Mouse (Mus musculus): ENCODE measurements around the gene Nudt6. TPM values are rescaled to one million over a fixed set of nuclear protein-coding genes. Genes with fewer than 3 reads are reported as not detected.

Nudt6 gene
- polyA plus RNA-seq (2014; fragmentation: Nextera tagmentation; extraction: Ambion mirVana) = 2.8 and 3.5 TPM in 2 replicates

DNA sequence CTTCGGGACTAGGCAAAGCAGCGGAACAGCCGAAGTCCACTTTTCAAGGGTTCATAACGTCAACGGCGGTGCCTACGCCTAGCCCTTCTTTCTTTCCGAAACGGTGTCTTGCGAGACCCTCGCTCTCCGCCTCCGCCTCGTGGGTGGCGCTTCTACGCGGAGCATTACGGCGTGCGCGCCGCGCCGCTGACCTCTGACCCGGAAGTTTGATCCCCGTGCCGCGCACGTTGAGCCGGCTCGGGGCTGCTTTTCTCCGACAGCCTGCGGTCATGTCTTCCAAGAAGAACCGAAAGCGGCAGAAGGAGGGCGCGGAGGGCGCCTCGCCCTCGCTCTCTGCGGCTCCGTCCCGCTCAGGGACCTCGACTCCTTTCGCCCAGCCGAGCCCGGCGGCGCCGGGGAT lies at the start of gene Nudt6:
Gene Nudt6 (minus strand): TSS at position 140 of the 400 bp plus-strand sequence.
- H3K4me3 ChIP-seq (ENCODE audit: low read depth, low read length) = peak within 1 kb of the TSS; percentile 90
- peaks cover 5% of the 10 kb centered on the region for H3K4me1 ChIP-seq (ENCODE audit: control insufficient read depth, insufficient read depth, low read length)
- H3K9me3 ChIP-seq (ENCODE audit: control insufficient read depth, low read length) = no peaks in the 10 kb centered on the region
- ATAC-seq (ENCODE audit: insufficient number of reproducible peaks, low FRiP score, low TSS enrichment, low read depth) (peak; percentile 84), DNase-seq (ENCODE audit: low spot score) (peak; percentile 97)
- WGBS = under 1% methylated on average over 50 of the region's 50 CpGs
- H3K9ac ChIP-seq (ENCODE audit: low read length) = peak within 1 kb of the TSS; percentile 81
- H3K27me3 ChIP-seq (ENCODE audit: control insufficient read depth, insufficient read depth, low read length) = no peaks in the 10 kb centered on the region
- H3K4me2 ChIP-seq (ENCODE audit: low read depth, severe bottlenecking) = peak within 1 kb of the TSS; percentile 74
- peak within 1 kb of the TSS; percentile 76 for H3K27ac ChIP-seq (replicated peaks; ENCODE audit: low read depth, low read length)
- no peaks in the 10 kb centered on the region; the same call in 1 of the 2 replicates for H3K36me3 ChIP-seq (ENCODE audit: control insufficient read depth, insufficient read depth, low read length)

DNA sequence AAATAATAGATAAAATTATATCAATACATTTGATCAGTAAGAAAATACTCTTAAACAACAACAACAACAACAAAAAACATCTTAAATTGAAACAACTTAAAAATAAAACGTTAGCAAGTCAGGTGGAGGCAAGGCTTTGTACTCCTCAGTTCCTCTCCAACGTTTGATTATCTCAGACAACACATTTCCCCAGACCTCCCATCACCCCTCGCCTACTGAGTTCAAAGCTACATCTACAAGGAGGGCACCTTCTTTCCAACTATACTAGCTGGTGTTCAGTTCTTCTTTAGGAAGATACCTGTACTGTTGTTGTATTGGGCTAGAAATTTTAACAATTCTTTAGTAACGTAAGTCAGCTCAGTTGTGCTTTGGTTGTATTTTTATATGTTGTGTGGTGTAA lies 49.3 kb upstream of the Nudt6 start:
- WGBS = 85% methylated on average over 4 of the region's 4 CpGs
- Histone ChIP-seq H3K36me3 (ENCODE audit: control insufficient read depth, insufficient read depth, low read length) (no peaks in the 10 kb centered on the region), H3K27ac (replicated peaks; ENCODE audit: low read depth, low read length) (no peak overlapping the region), H3K27me3 (ENCODE audit: control insufficient read depth, insufficient read depth, low read length) (no peaks in the 10 kb centered on the region), H3K4me1 (ENCODE audit: control insufficient read depth, insufficient read depth, low read length) (no peaks in the 10 kb centered on the region), H3K4me2 (ENCODE audit: low read depth, severe bottlenecking) (no peak overlapping the region), H3K9me3 (ENCODE audit: control insufficient read depth, low read length) (no peaks in the 10 kb centered on the region), H3K4me3 (ENCODE audit: low read depth, low read length) (no peak overlapping the region), H3K9ac (ENCODE audit: low read length) (no peak overlapping the region)
- DNase-seq (ENCODE audit: low spot score) (no peak), ATAC-seq (ENCODE audit: insufficient number of reproducible peaks, low FRiP score, low TSS enrichment, low read depth) (no peak)

DNA sequence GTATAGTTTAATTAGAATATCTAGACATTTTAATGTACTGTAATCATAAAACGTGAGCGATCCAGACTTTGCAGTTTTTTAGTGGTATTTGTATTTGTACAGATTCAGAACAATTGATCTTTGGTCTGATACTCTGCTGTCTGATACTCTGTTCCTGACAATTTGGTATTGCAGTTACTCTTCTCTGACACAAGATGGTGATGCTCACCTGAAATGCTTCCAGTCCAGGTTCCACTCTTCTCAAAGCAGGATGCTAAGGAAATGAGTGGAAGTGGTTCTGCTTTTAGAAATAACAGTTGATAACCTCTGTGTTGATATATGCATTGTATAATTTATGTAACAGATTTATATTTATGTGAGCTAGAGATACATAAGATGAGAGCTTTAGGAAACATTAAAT lies 48.2 kb upstream of the Nudt6 start:
- Histone ChIP-seq H3K36me3 (ENCODE audit: control insufficient read depth, insufficient read depth, low read length) (no peaks in the 10 kb centered on the region), H3K9me3 (ENCODE audit: control insufficient read depth, low read length) (no peaks in the 10 kb centered on the region), H3K9ac (ENCODE audit: low read length) (no peak overlapping the region), H3K27ac (replicated peaks; ENCODE audit: low read depth, low read length) (no peak overlapping the region), H3K4me2 (ENCODE audit: low read depth, severe bottlenecking) (no peak overlapping the region), H3K4me1 (ENCODE audit: control insufficient read depth, insufficient read depth, low read length) (no peaks in the 10 kb centered on the region), H3K27me3 (ENCODE audit: control insufficient read depth, insufficient read depth, low read length) (no peaks in the 10 kb centered on the region), H3K4me3 (ENCODE audit: low read depth, low read length) (no peak overlapping the region)
- DNase-seq (ENCODE audit: low spot score) (no peak), ATAC-seq (ENCODE audit: insufficient number of reproducible peaks, low FRiP score, low TSS enrichment, low read depth) (no peak)
- 94% methylated on average over 2 of the region's 2 CpGs for WGBS

DNA sequence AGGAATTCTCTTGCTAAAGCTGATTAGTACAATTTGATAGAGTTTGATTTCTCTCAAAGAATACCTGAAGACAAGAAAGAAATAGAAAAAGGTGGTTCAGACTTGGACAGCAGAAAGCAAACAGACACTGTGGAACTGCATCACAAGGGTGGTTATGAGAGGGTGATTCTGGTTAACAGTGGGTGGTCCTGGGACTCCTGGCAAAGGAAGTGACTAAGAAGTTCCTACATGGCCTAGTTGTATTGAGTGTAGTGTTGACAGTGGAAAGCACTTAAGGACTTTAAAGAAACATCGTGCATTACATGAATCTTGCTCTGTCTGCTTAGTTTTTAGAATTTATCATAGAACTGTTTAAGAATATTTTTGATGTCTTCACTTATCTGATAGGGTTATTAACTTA lies 36.0 kb upstream of the Nudt6 start:
- ATAC-seq (ENCODE audit: insufficient number of reproducible peaks, low FRiP score, low TSS enrichment, low read depth) = no peak
- Histone ChIP-seq H3K4me1 (ENCODE audit: control insufficient read depth, insufficient read depth, low read length) (no peaks in the 10 kb centered on the region), H3K27me3 (ENCODE audit: control insufficient read depth, insufficient read depth, low read length) (no peaks in the 10 kb centered on the region), H3K27ac (replicated peaks; ENCODE audit: low read depth, low read length) (no peak overlapping the region), H3K4me3 (ENCODE audit: low read depth, low read length) (no peak overlapping the region), H3K4me2 (ENCODE audit: low read depth, severe bottlenecking) (no peak overlapping the region), H3K36me3 (ENCODE audit: control insufficient read depth, insufficient read depth, low read length) (no peaks in the 10 kb centered on the region), H3K9me3 (ENCODE audit: control insufficient read depth, low read length) (no peaks in the 10 kb centered on the region), H3K9ac (ENCODE audit: low read length) (no peak overlapping the region)
- 94% methylated on average over 1 of the region's 1 CpGs for WGBS
- DNase-seq (ENCODE audit: low spot score) = no peak

DNA sequence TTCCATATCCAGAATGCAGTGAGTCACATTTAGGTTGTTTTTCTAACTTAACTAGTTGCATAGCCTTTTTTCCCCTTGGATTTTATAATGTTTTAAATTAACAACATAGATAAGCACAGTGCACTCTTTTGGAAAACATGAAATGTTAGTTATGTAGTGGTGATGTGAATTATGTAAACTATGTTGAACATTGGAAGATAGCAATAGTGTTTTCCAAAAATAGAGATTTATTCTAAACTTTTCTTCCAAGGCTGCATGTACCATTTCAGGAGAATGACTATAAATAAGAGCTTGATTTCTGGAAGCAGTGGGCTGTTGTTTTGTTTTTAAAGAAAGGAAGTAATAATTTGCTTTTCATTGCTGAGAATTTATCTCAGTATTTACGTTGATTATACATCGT lies 23.4 kb upstream of the Nudt6 start:
- H3K4me1 ChIP-seq (ENCODE audit: control insufficient read depth, insufficient read depth, low read length) = no peaks in the 10 kb centered on the region
- no peak for ATAC-seq (ENCODE audit: insufficient number of reproducible peaks, low FRiP score, low TSS enrichment, low read depth)

DNA sequence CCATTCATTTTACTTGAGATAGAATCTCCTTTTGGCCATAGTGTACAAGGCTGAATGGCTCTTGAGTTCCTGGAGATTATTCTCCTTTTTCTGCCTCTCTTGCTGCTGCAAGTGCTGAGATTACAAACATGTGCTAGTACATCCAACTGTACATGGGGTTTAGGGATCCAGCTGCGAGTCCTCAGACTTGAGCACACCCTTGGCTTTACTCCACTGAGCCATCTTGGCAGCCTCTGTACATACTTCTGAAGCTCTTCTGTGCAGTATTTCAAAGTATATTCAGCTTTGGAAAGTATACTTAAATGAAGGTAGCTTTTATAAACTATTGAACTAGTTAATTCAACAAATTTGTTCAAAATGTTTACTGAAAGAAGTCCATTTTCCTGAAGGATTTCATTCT lies 19.8 kb upstream of the Nudt6 start:
- DNase-seq (ENCODE audit: low spot score) = no peak
- H3K4me3 ChIP-seq (ENCODE audit: low read depth, low read length) = no peak overlapping the region
- no peak overlapping the region for H3K4me2 ChIP-seq (ENCODE audit: low read depth, severe bottlenecking)
- no peak for ATAC-seq (ENCODE audit: insufficient number of reproducible peaks, low FRiP score, low TSS enrichment, low read depth)
- H3K36me3 ChIP-seq (ENCODE audit: control insufficient read depth, insufficient read depth, low read length) = peaks cover 4% of the 10 kb centered on the region; the same call in 1 of the 2 replicates
- H3K27me3 ChIP-seq (ENCODE audit: control insufficient read depth, insufficient read depth, low read length) = no peaks in the 10 kb centered on the region
- H3K9me3 ChIP-seq (ENCODE audit: control insufficient read depth, low read length) = no peaks in the 10 kb centered on the region
- WGBS = 89% methylated on average over 1 of the region's 1 CpGs
- no peaks in the 10 kb centered on the region for H3K4me1 ChIP-seq (ENCODE audit: control insufficient read depth, insufficient read depth, low read length)
- no peak overlapping the region for H3K27ac ChIP-seq (replicated peaks; ENCODE audit: low read depth, low read length)
- no peak overlapping the region for H3K9ac ChIP-seq (ENCODE audit: low read length)

More for the DNA sequence above, 23.4 kb upstream of the Nudt6 start:
- no peaks in the 10 kb centered on the region for H3K27me3 ChIP-seq (ENCODE audit: control insufficient read depth, insufficient read depth, low read length)
- no peaks in the 10 kb centered on the region for H3K9me3 ChIP-seq (ENCODE audit: control insufficient read depth, low read length)
- peaks cover 4% of the 10 kb centered on the region; the same call in 1 of the 2 replicates for H3K36me3 ChIP-seq (ENCODE audit: control insufficient read depth, insufficient read depth, low read length)
- H3K27ac ChIP-seq (replicated peaks; ENCODE audit: low read depth, low read length) = no peak overlapping the region
- no peak overlapping the region for H3K4me3 ChIP-seq (ENCODE audit: low read depth, low read length)
- H3K9ac ChIP-seq (ENCODE audit: low read length) = no peak overlapping the region
- no peak for DNase-seq (ENCODE audit: low spot score)
- H3K4me2 ChIP-seq (ENCODE audit: low read depth, severe bottlenecking) = no peak overlapping the region
- 86% methylated on average over 2 of the region's 2 CpGs for WGBS

DNA sequence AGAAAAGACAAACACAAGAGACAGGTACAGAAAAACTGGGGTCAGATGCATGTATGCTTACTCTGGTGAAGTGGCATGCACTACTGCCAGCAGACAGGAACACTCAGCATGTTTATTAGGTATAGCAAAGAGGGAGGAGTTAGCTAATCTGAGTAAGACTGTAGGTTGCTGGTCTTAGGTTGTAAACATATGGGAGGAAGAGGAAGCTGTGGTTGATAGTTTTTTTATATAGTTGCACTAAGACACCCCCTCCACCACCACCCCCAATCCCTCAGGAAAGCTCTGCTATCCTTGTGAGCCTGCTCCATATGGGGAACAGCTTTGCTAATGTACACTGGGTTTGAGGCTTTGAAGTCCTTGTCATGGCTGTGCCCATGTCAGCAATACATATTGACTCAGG lies 10.3 kb upstream of the Nudt6 start:
- Histone ChIP-seq H3K27me3 (ENCODE audit: control insufficient read depth, insufficient read depth, low read length) (no peaks in the 10 kb centered on the region), H3K36me3 (ENCODE audit: control insufficient read depth, insufficient read depth, low read length) (no peaks in the 10 kb centered on the region), H3K9ac (ENCODE audit: low read length) (no peak overlapping the region), H3K4me2 (ENCODE audit: low read depth, severe bottlenecking) (no peak overlapping the region), H3K4me3 (ENCODE audit: low read depth, low read length) (no peak overlapping the region), H3K4me1 (ENCODE audit: control insufficient read depth, insufficient read depth, low read length) (no peaks in the 10 kb centered on the region), H3K27ac (replicated peaks; ENCODE audit: low read depth, low read length) (no peak overlapping the region), H3K9me3 (ENCODE audit: control insufficient read depth, low read length) (no peaks in the 10 kb centered on the region)
- ATAC-seq (ENCODE audit: insufficient number of reproducible peaks, low FRiP score, low TSS enrichment, low read depth) (no peak), DNase-seq (ENCODE audit: low spot score) (no peak)

DNA sequence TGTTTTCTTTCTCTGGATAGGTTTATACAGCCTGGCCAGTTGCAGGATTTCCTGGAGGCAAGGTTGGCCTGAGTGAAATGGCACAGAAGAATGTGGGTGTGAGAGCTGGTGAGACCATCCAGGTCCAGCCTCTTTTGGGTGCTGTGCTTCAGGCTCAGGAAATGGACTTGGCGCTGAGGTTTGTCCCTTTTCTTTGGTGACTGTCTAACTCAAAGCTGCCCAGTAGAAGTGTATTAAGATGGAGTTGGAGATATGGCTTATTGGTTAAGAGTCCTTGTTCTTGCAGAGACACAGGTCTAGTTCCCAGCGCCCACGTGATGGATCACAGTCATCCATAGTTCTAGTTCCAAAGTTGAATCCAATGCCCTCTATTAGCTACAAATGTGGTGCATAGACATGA lies 6.1 kb upstream of the Nudt6 start:
- no peak for DNase-seq (ENCODE audit: low spot score)
- WGBS = 93% methylated on average over 3 of the region's 3 CpGs
- H3K4me1 ChIP-seq (ENCODE audit: control insufficient read depth, insufficient read depth, low read length) = peaks cover 4% of the 10 kb centered on the region
- H3K27ac ChIP-seq (replicated peaks; ENCODE audit: low read depth, low read length) = no peak overlapping the region
- H3K9me3 ChIP-seq (ENCODE audit: control insufficient read depth, low read length) = no peaks in the 10 kb centered on the region
- no peak for ATAC-seq (ENCODE audit: insufficient number of reproducible peaks, low FRiP score, low TSS enrichment, low read depth)
- no peak overlapping the region for H3K4me3 ChIP-seq (ENCODE audit: low read depth, low read length)
- no peak overlapping the region for H3K9ac ChIP-seq (ENCODE audit: low read length)
- no peaks in the 10 kb centered on the region; the same call in 1 of the 2 replicates for H3K36me3 ChIP-seq (ENCODE audit: control insufficient read depth, insufficient read depth, low read length)
- H3K4me2 ChIP-seq (ENCODE audit: low read depth, severe bottlenecking) = no peak overlapping the region
- no peaks in the 10 kb centered on the region for H3K27me3 ChIP-seq (ENCODE audit: control insufficient read depth, insufficient read depth, low read length)

DNA sequence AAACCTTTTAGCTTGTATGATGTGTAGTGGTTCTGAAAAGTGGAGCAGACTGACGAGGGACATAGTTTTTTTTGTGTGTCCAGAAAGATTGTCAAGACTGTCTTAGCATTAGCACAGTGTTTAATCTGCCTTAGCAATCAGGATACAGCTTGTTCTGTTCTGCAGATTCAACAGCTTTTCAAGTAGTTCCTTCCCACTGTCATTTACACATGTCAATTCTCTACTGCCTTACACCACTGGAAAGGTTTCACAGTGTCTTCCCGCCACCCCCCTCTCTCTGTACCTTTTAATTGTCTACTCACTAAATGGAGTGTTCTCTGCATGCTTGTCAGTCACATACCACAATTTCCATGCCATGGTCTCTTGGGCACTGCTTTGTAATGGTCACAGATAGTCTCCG lies 1.2 kb upstream of the Nudt6 start:
- peak overlapping the region; percentile 81 for H3K9ac ChIP-seq (ENCODE audit: low read length)
- peak overlapping the region; percentile 90 for H3K4me3 ChIP-seq (ENCODE audit: low read depth, low read length)
- peaks cover 5% of the 10 kb centered on the region for H3K4me1 ChIP-seq (ENCODE audit: control insufficient read depth, insufficient read depth, low read length)
- no peak overlapping the region for H3K27ac ChIP-seq (replicated peaks; ENCODE audit: low read depth, low read length)
- H3K4me2 ChIP-seq (ENCODE audit: low read depth, severe bottlenecking) = peak overlapping the region; percentile 74
- H3K9me3 ChIP-seq (ENCODE audit: control insufficient read depth, low read length) = no peaks in the 10 kb centered on the region
- no peaks in the 10 kb centered on the region for H3K27me3 ChIP-seq (ENCODE audit: control insufficient read depth, insufficient read depth, low read length)
- ATAC-seq (ENCODE audit: insufficient number of reproducible peaks, low FRiP score, low TSS enrichment, low read depth) (no peak), DNase-seq (ENCODE audit: low spot score) (no peak)
- 22% methylated on average over 3 of the region's 3 CpGs for WGBS
- H3K36me3 ChIP-seq (ENCODE audit: control insufficient read depth, insufficient read depth, low read length) = no peaks in the 10 kb centered on the region; the same call in 1 of the 2 replicates

All from limb, embryonic 11.5 days (tissue).